Mouse (Mus musculus) heart, adult 9 months (tissue): ENCODE measurements at regions not wholly inside any gene's neighbourhood (a gene's known extent, or its start where the extent isn't known, plus 50 kb on each side); places are given as distances from the start of the nearest gene placed in this dataset.
A peak's percentile ranks its signal among the peaks of the same experiment; 100 is the strongest.

ENCODE experiments used
- DNase-seq, 2 experiments: peaks; one replicate each; pipeline ENCODE4 v3.0.0; 2022; ENCODE audit warnings: low spot score in 2 of 2

GRCm38 (mm10) chr15:42768396-42768795, 2634.2 kb downstream of the 9330182O14Rik start:
- peak; percentile 43 to 46 for DNase-seq

GRCm38 (mm10) chr15:42779903-42780302, 2645.7 kb downstream of the 9330182O14Rik start:
- DNase-seq = no peak

GRCm38 (mm10) chr15:42801217-42801616, 2667.1 kb downstream of the 9330182O14Rik start:
- no peak for DNase-seq

- no peak for DNase-seq
These were observed 2676.8 kb downstream of the 9330182O14Rik start for GRCm38 (mm10) chr15:42810871-42811490.

- DNase-seq = no peak
These were observed 2681.0 kb downstream of the 9330182O14Rik start for GRCm38 (mm10) chr15:42815026-42815724.

GRCm38 (mm10) chr15:42838839-42839238, 2704.7 kb downstream of the 9330182O14Rik start:
- no peak for DNase-seq

GRCm38 (mm10) chr15:42850003-42850402, 2715.8 kb downstream of the 9330182O14Rik start:
- DNase-seq = no peak

GRCm38 (mm10) chr15:42872491-42872890, 2738.3 kb downstream of the 9330182O14Rik start:
- DNase-seq = peak; percentile 28 to 62

GRCm38 (mm10) chr15:42894611-42895010, 2760.4 kb downstream of the 9330182O14Rik start:
- DNase-seq = no peak

- no peak for DNase-seq
These were observed 2765.9 kb downstream of the 9330182O14Rik start for GRCm38 (mm10) chr15:42900056-42900455.

- DNase-seq = no peak
These were observed 2767.6 kb downstream of the 9330182O14Rik start for GRCm38 (mm10) chr15:42901782-42902181.

- DNase-seq = no peak
These were observed 2777.2 kb downstream of the 9330182O14Rik start for GRCm38 (mm10) chr15:42911357-42911756.

- no peak for DNase-seq
These were observed 2778.7 kb downstream of the 9330182O14Rik start for GRCm38 (mm10) chr15:42912880-42913279.

GRCm38 (mm10) chr15:42913285-42913684, 2779.1 kb downstream of the 9330182O14Rik start:
- DNase-seq = no peak

- peak in 1 of 2 experiments; percentile 37 for DNase-seq
These were observed 2779.9 kb downstream of the 9330182O14Rik start for GRCm38 (mm10) chr15:42914099-42914498.

- no peak for DNase-seq
These were observed 2781.0 kb downstream of the 9330182O14Rik start for GRCm38 (mm10) chr15:42915195-42915594.

GRCm38 (mm10) chr15:42921618-42922017, 2787.5 kb downstream of the 9330182O14Rik start:
- no peak for DNase-seq

GRCm38 (mm10) chr15:42928331-42928730, 2794.2 kb downstream of the 9330182O14Rik start:
- no peak for DNase-seq

GRCm38 (mm10) chr15:42944610-42945009, 2810.4 kb downstream of the 9330182O14Rik start:
- DNase-seq = no peak

GRCm38 (mm10) chr15:42955167-42955566, 2821.0 kb downstream of the 9330182O14Rik start:
- peak in 1 of 2 experiments; percentile 10 for DNase-seq

GRCm38 (mm10) chr15:42962747-42963338, 2828.7 kb downstream of the 9330182O14Rik start:
- DNase-seq = peak; percentile 19 to 38

- no peak for DNase-seq
These were observed 2831.1 kb downstream of the 9330182O14Rik start for GRCm38 (mm10) chr15:42965314-42965713.
